Mouse (Mus musculus) liver, embryonic 14.5 days (tissue): Measurements from ENCODE around the gene Tmem258.

Experiments used
- CTCF ChIP-seq: IDR thresholded peaks from 2 replicates; pipeline ENCODE4 v1.5.1; 2016; ENCODE audit warnings: antibody characterized with exemption, low read depth, control low read depth
- EP300 ChIP-seq: IDR thresholded peaks from 2 replicates; pipeline ENCODE4 v1.6.1; 2016; ENCODE audit warnings: antibody characterized with exemption, low read depth

- TF ChIP-seq CTCF, result no peak
- no peak for TF ChIP-seq EP300
Observed at GRCm38 (mm10) chr19:10184096-10184495, 19.7 kb upstream of the Tmem258 start.
